Mouse (Mus musculus) hindlimb bud, embryonic 11.5 days (tissue): Measurements from ENCODE around the gene Nt5c1a.

Experiments used
- DNase-seq: peaks from one replicate; pipeline ENCODE4 v3.0.0-alpha.2; 2012; ENCODE audit warnings: low read depth, low spot score; ENCODE audit errors: extremely low spot score

The Nt5c1a gene

GRCm38 (mm10) chr4:123211453-123211852, 10.1 kb downstream of the Nt5c1a start:
- no peak for DNase-seq

DNA sequence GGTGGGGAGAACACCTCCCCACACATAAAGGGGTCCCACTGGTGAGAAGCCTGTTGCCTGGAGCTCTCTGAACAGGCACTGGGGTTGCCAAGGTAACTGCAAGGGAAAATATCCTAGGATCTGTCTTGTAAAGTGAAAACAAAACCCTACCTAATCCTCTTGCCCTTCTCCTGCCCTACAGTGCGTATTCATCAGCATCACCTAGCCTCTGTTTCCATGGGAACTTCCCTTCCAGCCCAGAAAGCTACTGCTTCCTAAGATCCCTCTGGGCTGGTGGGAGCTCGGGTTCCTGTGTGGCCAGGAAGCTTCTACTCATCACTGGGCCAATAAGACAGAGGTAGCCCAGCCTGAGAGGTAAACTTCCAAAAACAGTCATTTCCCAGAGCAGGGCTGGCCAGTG, 11.0 kb downstream of the Nt5c1a start:
- no peak for DNase-seq

DNA sequence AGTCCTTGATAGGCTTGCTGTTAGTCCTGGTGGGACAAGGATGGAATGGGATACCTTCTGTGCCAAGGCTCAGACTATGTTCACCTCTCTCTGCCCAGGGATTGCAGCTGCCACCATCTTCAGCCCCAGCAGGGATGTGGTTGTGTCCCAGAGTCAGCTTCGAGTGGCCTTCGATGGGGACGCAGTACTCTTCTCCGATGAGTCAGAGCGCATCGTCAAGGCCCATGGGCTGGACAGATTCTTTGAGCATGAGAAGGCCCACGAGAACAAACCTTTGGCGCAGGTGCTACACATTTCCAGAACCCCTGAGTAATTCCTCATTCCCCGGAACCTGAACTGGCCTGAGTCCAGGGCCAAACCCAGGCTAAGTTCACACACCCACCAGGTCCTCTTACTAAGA, 12.7 kb downstream of the Nt5c1a start:
- DNase-seq: no peak

- DNase-seq: no peak
Measured at GRCm38 (mm10) chr4:123215367-123215766, 14.1 kb downstream of the Nt5c1a start.

DNA sequence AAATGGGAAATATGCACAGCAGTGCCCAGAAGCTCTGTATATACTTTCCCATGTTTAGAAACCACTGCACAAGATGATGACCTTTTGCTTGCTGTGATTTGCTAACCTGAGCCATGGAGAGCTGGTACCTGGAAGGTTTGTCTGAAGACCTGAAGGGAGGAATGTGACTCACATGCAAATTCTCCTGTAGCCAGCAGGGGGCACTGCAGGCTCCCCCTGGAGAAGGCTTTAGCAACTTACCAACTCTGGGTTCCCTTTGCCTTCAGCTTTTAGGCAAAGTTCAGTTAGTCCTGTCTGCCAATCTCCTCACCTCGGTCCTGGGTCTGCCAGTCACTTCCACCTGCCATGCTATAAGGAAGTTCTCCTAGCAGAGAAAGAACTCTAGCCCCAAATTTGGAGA, 15.5 kb downstream of the Nt5c1a start:
- no peak for DNase-seq

DNA sequence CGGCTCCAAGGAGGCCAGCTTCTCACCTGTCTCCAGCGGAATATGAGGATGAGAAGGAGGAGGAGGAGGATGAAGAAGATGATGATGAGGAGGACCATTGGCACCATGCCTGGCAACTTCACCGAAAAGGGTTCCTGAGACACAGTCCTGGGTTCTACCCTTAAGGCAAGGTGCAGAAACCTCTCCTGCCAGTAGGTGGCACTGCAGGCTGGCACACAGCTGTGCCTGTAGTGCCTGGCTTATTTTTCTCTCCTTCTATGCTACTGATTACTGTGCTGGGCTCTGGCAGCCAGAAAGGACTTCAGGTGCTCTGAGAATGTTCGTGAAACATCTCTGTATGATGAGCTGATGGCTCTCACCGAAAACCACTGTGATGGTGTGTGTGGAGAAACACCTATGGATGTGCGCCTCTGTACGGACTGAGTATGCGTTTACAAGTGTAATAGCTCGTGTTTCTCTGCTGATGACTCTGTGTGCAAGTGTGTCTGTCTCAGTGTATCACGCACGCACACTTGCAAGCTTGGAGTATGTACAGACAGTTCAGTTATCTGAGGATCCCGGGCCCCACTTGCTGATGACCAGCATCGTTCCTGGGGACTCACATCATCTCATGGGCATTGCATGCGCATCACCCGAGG, 18.5 kb downstream of the Nt5c1a start:
- no peak for DNase-seq

- no peak for DNase-seq
Measured at GRCm38 (mm10) chr4:123220637-123221036, 19.3 kb downstream of the Nt5c1a start.

DNA sequence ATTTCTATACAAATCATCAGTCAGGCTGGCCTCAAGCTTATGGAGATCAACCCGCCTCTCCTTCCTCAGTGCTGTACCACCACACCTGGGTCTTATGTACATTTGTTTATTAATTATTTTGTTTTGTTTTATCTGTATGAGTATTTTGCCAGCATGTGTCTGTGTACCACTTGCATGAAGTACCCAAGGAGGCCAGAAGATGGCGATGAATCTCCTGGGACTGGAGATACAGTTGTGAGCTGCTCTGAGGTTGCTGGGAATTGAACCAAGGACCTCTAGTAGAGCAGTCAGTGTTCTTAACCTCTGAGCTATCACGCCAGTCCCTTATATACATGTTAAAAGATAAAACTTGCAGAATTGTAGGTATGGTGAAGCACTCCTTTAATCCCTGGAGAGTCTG, 22.0 kb downstream of the Nt5c1a start:
- DNase-seq: no peak

GRCm38 (mm10) chr4:123225718-123226403, 24.6 kb downstream of the Nt5c1a start:
- DNase-seq: no peak

DNA sequence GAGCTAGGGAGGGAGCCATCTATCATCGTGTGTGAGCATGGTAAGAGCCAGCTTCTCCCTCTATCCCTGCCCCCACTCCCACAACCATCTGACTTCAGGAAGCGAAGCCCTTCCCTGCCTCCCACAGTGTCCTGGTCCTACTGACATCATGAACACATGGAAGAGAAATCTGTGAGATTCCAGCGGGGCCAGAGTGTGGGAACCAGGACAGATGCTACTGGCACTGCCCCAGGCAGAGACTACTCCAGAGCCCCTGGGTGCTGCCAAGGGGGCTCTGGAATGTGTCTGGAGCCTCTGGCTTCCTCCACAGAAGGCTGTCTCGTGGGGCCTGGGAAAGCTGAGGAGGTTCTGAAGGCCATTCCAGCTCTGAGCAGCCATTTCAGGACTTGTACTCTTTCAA, 26.4 kb downstream of the Nt5c1a start:
- no peak for DNase-seq

GRCm38 (mm10) chr4:123228270-123228669, 27.0 kb downstream of the Nt5c1a start:
- DNase-seq: no peak

- no peak for DNase-seq
Measured at GRCm38 (mm10) chr4:123229166-123229565, 27.9 kb downstream of the Nt5c1a start.

DNA sequence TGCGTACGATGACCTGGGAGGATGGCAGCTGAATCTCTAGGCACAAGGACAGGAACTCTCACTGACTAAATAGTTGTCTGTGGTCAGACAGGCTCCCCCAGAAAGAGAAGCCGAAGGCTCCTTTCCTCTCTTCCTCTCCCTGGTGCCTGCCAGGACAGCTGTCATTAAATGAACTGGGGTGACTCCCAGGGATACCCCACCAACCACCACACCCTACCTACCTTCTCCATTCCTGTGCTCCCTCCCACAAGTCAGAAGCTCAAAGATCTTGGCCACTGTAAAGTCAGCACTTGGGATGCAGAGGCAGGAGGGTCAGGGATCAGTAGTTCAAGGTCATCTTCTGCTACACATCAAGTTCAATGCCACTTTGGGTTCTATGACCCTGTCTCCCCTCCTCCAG, 31.5 kb downstream of the Nt5c1a start:
- no peak for DNase-seq

GRCm38 (mm10) chr4:123233492-123234084, 32.3 kb downstream of the Nt5c1a start, which contains the start of gene Heyl:
Heyl (plus strand) TSS chr4:123233556.
- DNase-seq: no peak

DNA sequence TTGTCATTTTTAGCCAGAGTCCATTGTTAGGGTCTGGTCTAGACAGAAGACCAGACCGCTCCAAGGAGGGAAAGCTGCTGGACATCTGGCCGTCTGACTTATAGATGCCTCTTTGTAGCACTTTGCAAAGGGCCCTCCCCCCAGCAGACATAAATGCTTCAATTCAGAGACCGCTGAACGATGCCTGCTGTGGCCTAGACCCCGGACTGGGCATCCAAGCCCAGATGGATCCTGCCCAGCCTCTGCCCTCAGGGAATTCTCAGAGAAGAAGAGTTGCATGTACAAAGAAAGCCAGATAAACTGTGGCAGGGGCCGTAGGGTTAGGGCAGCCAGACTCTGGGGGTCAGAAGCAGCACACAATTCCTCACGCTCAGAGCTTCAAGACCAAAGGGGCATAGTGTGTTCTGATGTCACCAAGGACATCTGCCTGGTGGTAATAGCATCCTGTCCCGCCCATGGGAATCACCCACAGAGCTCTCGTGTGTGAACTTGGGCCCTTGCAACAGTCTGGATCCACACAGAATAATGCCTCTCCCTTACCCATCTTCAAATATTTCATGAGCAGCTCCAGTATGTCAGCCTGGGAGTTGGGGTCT, 34.6 kb downstream of the Nt5c1a start:
- no peak for DNase-seq

- DNase-seq: no peak
Measured at GRCm38 (mm10) chr4:123236431-123237031, 35.2 kb downstream of the Nt5c1a start.

DNA sequence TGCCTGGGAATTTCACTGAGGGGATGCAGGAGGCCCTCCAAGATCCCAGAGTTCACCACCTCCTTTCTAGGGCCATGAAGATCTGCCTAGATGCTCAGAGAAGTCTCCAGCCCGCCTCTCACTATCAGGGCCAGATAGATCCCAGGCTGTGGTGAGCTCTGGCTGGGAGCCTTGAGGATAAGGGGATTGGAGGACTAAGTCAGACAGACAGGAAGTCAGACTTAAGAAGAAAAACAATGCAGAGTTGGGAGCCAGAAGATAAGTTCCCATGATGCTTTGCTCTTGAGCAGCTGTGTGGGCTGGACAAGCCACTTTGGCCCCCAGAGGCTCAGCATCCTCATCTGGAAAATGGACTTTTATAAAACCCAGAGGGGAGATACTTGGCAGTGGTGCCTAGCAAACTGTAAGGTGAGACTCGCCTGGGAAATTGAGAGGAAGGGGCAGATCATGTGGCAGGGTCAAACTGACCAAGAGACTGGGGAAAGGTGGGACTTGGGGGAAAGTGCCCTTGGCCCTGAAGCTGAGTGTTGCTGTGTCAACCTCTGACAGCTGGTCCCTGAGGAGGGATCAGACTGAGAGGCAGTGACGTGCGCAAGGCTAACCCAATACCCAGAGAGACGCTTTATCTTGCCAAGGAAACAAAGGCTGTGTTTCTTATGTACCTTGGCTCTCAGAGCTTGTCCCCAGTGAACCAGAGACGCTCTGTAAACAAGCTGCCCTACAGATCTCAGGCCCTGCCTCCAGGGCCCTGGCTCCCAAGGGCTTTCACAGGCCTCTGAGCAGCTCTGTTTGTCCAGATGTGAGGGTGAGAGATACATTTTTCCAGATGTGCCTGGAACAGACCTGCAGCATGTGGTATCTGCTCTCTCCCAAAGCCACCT, 36.3 kb downstream of the Nt5c1a start:
- no peak for DNase-seq

- DNase-seq: no peak
Measured at GRCm38 (mm10) chr4:123239361-123240203, 38.3 kb downstream of the Nt5c1a start.

DNA sequence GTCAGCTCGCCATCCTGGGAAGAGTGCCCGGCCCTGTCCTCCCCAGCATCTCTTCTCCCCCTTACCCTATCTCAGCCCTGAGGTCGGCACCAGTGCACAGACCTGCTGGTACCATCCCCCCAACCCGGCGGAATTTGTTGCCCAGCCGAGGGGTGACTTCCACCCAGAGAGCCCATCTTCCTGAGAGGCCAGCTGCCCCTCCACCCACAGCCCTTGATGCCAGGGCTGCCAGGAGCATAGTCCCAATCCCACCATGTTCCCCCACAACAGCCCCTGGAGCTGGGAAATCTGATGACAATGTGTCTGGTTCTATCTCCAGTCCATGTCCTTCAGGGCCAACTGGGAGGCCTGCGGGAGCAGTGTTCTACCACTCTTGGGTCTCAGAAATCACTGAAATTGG, 44.9 kb downstream of the Nt5c1a start:
- DNase-seq: no peak

- DNase-seq: no peak
Measured at GRCm38 (mm10) chr4:123246651-123247050, 45.3 kb downstream of the Nt5c1a start.
